Mouse (Mus musculus): ENCODE measurements around the gene Laptm5. TPM values are rescaled to one million over a fixed set of nuclear protein-coding genes. Genes with fewer than 3 reads are reported as not detected.

Laptm5 gene
- 66.8 and 71.4 TPM in 2 replicates for polyA plus RNA-seq (2012; rRNA removed)

GRCm38 (mm10) chr4:130913077-130913476 lies at the start of gene Laptm5:
Gene Laptm5, plus strand, starts transcription at chr4:130913125.
- H3K27ac ChIP-seq (ENCODE audit: insufficient read depth, low read length): peak within 1 kb of the TSS; percentile 44; the same call in 1 of the 2 replicates
- no peak within 1 kb of the TSS; the same call in 1 of the 2 replicates for H3K4me3 ChIP-seq (ENCODE audit: insufficient read depth, low read length)
- TF ChIP-seq POLR2A (IDR thresholded peaks at IDR 0.05; ENCODE audit: extremely low read depth, insufficient read depth, low read length) (0 out of 2 replicates have a peak, but pooled peaks have one; percentile 22), CTCF (IDR thresholded peaks at IDR 0.05; ENCODE audit: extremely low read depth, insufficient read depth, low read length) (no peak)
- H3K4me1 ChIP-seq (ENCODE audit: control insufficient read depth, insufficient read depth, low read length): peaks cover 3% of the 10 kb centered on the region

- Histone ChIP-seq H3K4me3 (ENCODE audit: insufficient read depth, low read length) (no peak overlapping the region), H3K4me1 (ENCODE audit: control insufficient read depth, insufficient read depth, low read length) (peaks cover 17% of the 10 kb centered on the region), H3K27ac (ENCODE audit: insufficient read depth, low read length) (no peak overlapping the region)
- no peak for TF ChIP-seq CTCF (IDR thresholded peaks at IDR 0.05; ENCODE audit: extremely low read depth, insufficient read depth, low read length)
- TF ChIP-seq POLR2A (IDR thresholded peaks at IDR 0.05; ENCODE audit: extremely low read depth, insufficient read depth, low read length): no peak
Observed at GRCm38 (mm10) chr4:130865460-130865859, 47.5 kb upstream of the Laptm5 start.

- peaks cover 17% of the 10 kb centered on the region for H3K4me1 ChIP-seq (ENCODE audit: control insufficient read depth, insufficient read depth, low read length)
- H3K27ac ChIP-seq (ENCODE audit: insufficient read depth, low read length): peak overlapping the region; percentile 41
- no peak overlapping the region for H3K4me3 ChIP-seq (ENCODE audit: insufficient read depth, low read length)
- TF ChIP-seq POLR2A (IDR thresholded peaks at IDR 0.05; ENCODE audit: extremely low read depth, insufficient read depth, low read length) (peak; percentile 49), CTCF (IDR thresholded peaks at IDR 0.05; ENCODE audit: extremely low read depth, insufficient read depth, low read length) (no peak)
Observed at GRCm38 (mm10) chr4:130865901-130866371, 47.0 kb upstream of the Laptm5 start.

- Histone ChIP-seq H3K27ac (ENCODE audit: insufficient read depth, low read length) (no peak overlapping the region), H3K4me1 (ENCODE audit: control insufficient read depth, insufficient read depth, low read length) (peaks cover 9% of the 10 kb centered on the region), H3K4me3 (ENCODE audit: insufficient read depth, low read length) (no peak overlapping the region)
- TF ChIP-seq POLR2A (IDR thresholded peaks at IDR 0.05; ENCODE audit: extremely low read depth, insufficient read depth, low read length) (no peak), CTCF (IDR thresholded peaks at IDR 0.05; ENCODE audit: extremely low read depth, insufficient read depth, low read length) (no peak)
Observed at GRCm38 (mm10) chr4:130867940-130868339, 45.0 kb upstream of the Laptm5 start.

GRCm38 (mm10) chr4:130868803-130869202 lies 44.1 kb upstream of the Laptm5 start:
- TF ChIP-seq CTCF (IDR thresholded peaks at IDR 0.05; ENCODE audit: extremely low read depth, insufficient read depth, low read length) (0 out of 2 replicates have a peak, but pooled peaks have one; percentile 16), POLR2A (IDR thresholded peaks at IDR 0.05; ENCODE audit: extremely low read depth, insufficient read depth, low read length) (no peak)
- H3K27ac ChIP-seq (ENCODE audit: insufficient read depth, low read length): no peak overlapping the region
- H3K4me3 ChIP-seq (ENCODE audit: insufficient read depth, low read length): no peak overlapping the region
- H3K4me1 ChIP-seq (ENCODE audit: control insufficient read depth, insufficient read depth, low read length): peaks cover 9% of the 10 kb centered on the region

GRCm38 (mm10) chr4:130872414-130872813 lies 40.5 kb upstream of the Laptm5 start:
- TF ChIP-seq POLR2A (IDR thresholded peaks at IDR 0.05; ENCODE audit: extremely low read depth, insufficient read depth, low read length): no peak
- TF ChIP-seq CTCF (IDR thresholded peaks at IDR 0.05; ENCODE audit: extremely low read depth, insufficient read depth, low read length): no peak
- Histone ChIP-seq H3K4me3 (ENCODE audit: insufficient read depth, low read length) (no peak overlapping the region), H3K4me1 (ENCODE audit: control insufficient read depth, insufficient read depth, low read length) (peaks cover 4% of the 10 kb centered on the region), H3K27ac (ENCODE audit: insufficient read depth, low read length) (no peak overlapping the region)

- no peak for TF ChIP-seq POLR2A (IDR thresholded peaks at IDR 0.05; ENCODE audit: extremely low read depth, insufficient read depth, low read length)
- no peak for TF ChIP-seq CTCF (IDR thresholded peaks at IDR 0.05; ENCODE audit: extremely low read depth, insufficient read depth, low read length)
- H3K27ac ChIP-seq (ENCODE audit: insufficient read depth, low read length): no peak overlapping the region
- no peak overlapping the region for H3K4me3 ChIP-seq (ENCODE audit: insufficient read depth, low read length)
- peaks cover 4% of the 10 kb centered on the region for H3K4me1 ChIP-seq (ENCODE audit: control insufficient read depth, insufficient read depth, low read length)
Observed at GRCm38 (mm10) chr4:130873440-130873839, 39.5 kb upstream of the Laptm5 start.

GRCm38 (mm10) chr4:130874601-130875000 lies 38.3 kb upstream of the Laptm5 start:
- H3K4me1 ChIP-seq (ENCODE audit: control insufficient read depth, insufficient read depth, low read length): peaks cover 3% of the 10 kb centered on the region; the same call in 1 of the 2 replicates
- TF ChIP-seq POLR2A (IDR thresholded peaks at IDR 0.05; ENCODE audit: extremely low read depth, insufficient read depth, low read length): no peak
- no peak for TF ChIP-seq CTCF (IDR thresholded peaks at IDR 0.05; ENCODE audit: extremely low read depth, insufficient read depth, low read length)
- no peak overlapping the region for H3K27ac ChIP-seq (ENCODE audit: insufficient read depth, low read length)
- H3K4me3 ChIP-seq (ENCODE audit: insufficient read depth, low read length): no peak overlapping the region

GRCm38 (mm10) chr4:130876016-130876726 lies 36.8 kb upstream of the Laptm5 start:
- TF ChIP-seq CTCF (IDR thresholded peaks at IDR 0.05; ENCODE audit: extremely low read depth, insufficient read depth, low read length) (no peak), POLR2A (IDR thresholded peaks at IDR 0.05; ENCODE audit: extremely low read depth, insufficient read depth, low read length) (no peak)
- Histone ChIP-seq H3K4me1 (ENCODE audit: control insufficient read depth, insufficient read depth, low read length) (peaks cover 3% of the 10 kb centered on the region; the same call in 1 of the 2 replicates), H3K27ac (ENCODE audit: insufficient read depth, low read length) (no peak overlapping the region), H3K4me3 (ENCODE audit: insufficient read depth, low read length) (no peak overlapping the region)
